Mouse (Mus musculus) kidney, postnatal 25 days (tissue): ENCODE results near the gene Cdc27.

Experiments used
- DNase-seq, 2 experiments: peaks; one replicate each; pipeline ENCODE4 v3.0.0; 2021; ENCODE audit warnings: mixed read lengths in 2 of 2

Gene Cdc27

DNA sequence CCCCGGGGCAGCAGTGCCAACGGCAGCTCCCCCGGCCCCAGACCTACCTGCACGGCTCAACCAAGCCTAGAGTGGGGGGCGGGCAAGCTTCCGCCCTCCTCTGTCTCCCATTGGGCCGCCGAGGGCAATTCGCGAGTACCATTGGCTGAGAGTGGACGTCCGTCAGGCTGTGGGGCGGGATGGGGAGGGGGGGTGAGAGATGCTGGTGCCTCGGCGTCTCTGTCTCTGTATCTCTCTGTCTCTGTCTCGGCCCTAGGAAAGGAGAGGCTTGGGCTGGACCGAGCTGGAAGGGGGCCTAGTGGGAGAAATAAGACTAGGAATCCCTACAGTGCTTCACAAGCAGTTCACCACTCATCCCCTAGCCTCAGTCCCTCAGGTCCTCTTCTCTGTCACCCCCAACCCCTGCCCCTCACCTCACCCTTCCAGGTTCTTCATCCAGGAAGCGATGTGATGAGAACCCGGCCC is 81.0 kb downstream of the Cdc27 start:
- peak; percentile 94 to 97 for DNase-seq

DNA sequence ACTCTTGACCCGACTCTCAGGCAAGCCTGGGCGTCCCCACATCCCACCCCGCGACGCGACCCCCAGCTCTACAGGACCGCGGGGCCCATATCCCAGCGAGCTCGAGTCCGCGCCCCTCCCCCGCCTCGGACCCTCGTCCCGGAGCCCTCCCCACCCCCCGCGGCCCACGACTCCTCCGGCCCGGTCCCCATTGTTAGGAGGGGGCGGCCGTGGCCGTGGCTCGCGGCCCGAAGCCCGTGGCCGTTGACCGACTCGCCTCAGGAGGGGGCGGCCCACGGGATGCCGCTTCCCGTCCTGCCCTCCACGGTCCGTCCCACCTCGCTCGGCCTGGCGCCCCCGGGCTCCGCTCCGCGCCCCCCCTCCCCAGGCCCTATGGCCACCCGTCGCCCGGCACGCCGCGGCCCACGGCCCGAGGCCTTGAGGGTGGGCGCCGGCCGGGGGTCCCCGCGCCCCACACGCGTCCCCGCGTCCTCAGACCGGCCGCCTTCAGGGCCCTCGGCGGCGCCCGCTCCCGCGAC is 81.6 kb downstream of the Cdc27 start, which contains the start of gene Kansl1:
Gene Kansl1 (minus strand): TSS at position 111 of the 518 bp plus-strand sequence.
- DNase-seq, result peak; percentile 32 to 69

DNA sequence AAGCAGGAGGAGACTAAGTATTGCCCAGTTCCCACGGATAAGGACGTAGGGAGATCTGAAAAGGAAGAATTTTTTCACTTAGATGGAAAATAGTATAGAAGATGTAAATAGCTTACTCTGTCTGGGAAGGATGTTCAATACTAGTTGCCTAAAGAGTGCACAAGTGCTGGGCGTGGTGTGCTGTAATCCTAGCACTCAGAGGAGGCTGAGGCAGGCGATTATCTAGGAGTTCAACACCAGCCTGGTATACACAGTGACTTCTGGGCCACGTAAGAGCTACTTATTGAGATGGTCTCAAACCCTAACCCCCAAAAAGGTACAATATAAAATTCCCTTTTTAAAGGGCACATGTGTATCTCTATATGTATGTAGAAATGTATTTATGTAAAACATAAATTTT is 82.7 kb downstream of the Cdc27 start:
- no peak for DNase-seq

DNA sequence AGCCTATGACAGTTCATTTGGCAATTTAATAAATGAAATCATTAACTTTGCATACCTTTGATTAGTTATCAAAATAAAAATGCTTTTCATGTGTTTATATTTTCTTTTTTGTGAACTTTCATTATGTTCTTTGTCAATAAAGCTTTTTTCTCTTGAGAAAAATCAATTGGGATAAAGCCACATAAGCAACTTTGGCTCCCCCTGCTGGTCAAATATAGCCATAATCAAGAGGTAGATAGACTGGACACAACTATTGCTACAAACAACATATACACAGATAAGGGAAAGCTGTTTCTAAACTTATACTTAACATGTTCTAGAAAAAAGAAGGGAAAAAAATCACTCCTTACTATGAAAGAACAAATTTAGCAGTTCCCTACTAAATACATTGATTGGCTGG is 88.9 kb downstream of the Cdc27 start:
- DNase-seq, result peak; percentile 45 to 87

DNA sequence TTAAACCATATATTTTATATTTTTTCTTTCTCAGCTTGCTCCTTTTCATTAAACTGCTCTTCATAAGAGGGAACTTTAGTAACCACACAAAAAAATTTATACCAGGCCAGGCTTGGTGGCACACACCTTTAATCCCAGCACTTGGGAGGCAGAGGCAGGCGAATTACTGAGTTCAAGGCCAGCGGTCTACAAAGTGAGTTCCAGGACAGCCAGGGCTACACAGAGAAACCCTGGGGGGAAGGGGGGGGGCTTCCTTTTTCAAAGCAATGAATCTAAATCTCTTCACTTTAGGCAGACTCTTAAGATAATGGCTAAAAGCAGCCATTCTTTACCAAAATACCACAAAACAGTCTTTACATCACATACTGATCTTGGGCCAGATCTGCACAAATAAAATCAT is 90.7 kb downstream of the Cdc27 start:
- DNase-seq, result no peak

DNA sequence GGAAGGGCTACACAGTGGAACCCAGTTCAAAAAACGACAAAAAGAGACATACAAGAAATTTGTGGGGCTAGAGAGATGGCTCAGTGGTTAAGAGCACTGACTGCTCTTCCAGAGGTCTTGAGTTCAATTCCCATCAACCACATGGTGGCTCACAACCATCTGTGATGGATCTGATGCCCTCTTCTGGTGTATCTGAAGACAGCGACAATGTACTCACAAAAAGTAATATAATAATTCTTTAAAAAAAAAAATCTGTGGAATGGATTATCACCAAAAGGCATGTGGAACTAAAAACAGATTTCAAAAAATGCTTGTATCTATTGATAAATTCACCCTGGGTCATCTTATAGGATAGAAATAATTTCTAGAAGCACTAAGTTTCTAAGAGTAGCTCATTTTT is 91.9 kb downstream of the Cdc27 start:
- DNase-seq, result no peak
